Mouse (Mus musculus) forebrain, postnatal 0 days (tissue): Measurements from ENCODE around the gene Krt8. TPM values are rescaled to one million over a fixed set of nuclear protein-coding genes. Genes with fewer than 3 reads are reported as not detected.

Experiments used
- ATAC-seq: fragments of 200-750 bp; cut with Nextera tagmentation; 2 replicates; pipeline ENCODE4 v1.8.0; 2017; ENCODE audit warnings: mild to moderate bottlenecking, moderate library complexity
- DNase-seq: peaks from one replicate; pipeline ENCODE4 v3.0.0-alpha.2; 2015
- H3K27ac ChIP-seq: fragments of 300-500 bp; sonication (generic); 2 replicates; pipeline ENCODE4 v1.5.1; 2014; ENCODE audit warnings: low read depth, mild to moderate bottlenecking, antibody characterized with exemption, low read length, moderate library complexity, mixed read lengths
- H3K27me3 ChIP-seq: fragments of 300-500 bp; sonication (generic); 2 replicates; pipeline ENCODE4 v1.6.1; 2014; ENCODE audit warnings: mild to moderate bottlenecking, low read length, mixed read lengths; ENCODE audit not compliant: insufficient read depth
- H3K36me3 ChIP-seq: fragments of 300-500 bp; sonication (generic); 2 replicates; pipeline ENCODE4 v1.6.1; 2014; ENCODE audit warnings: mild to moderate bottlenecking, moderate library complexity; ENCODE audit not compliant: insufficient read depth
- H3K4me1 ChIP-seq: fragments of 300-500 bp; sonication (generic); 2 replicates; pipeline ENCODE4 v1.6.1; 2014; ENCODE audit warnings: antibody characterized with exemption; ENCODE audit not compliant: insufficient read depth
- H3K4me2 ChIP-seq: fragments of 300-500 bp; sonication (generic); 2 replicates; pipeline ENCODE4 v1.6.1; 2014; ENCODE audit warnings: low read depth, mild to moderate bottlenecking, moderate library complexity
- H3K4me3 ChIP-seq: fragments of 300-500 bp; sonication (generic); 2 replicates; pipeline ENCODE4 v1.5.1; 2014; ENCODE audit warnings: low read depth, low read length, mixed read lengths
- H3K9ac ChIP-seq: fragments of 300-500 bp; sonication (generic); 2 replicates; pipeline ENCODE4 v1.6.1; 2014; ENCODE audit warnings: mild to moderate bottlenecking
- H3K9me3 ChIP-seq: fragments of 300-500 bp; sonication (generic); 2 replicates; pipeline ENCODE4 v1.6.1; 2016; ENCODE audit warnings: low read length
- CTCF ChIP-seq: sonication (generic); IDR thresholded peaks from 2 replicates; pipeline ENCODE4 v1.5.1; 2016; ENCODE audit warnings: antibody characterized with exemption, control low read depth, low read depth
- WGBS: fragments of 180-500 bp; shearing (Covaris S2); extraction: QIAGEN DNeasy Blood & Tissue Kit; methylation state at CpG from one replicate; pipeline ENCODE4 v1.1.7; 2014; 5-methylcytosine and 5-hydroxymethylcytosine counted together
- polyA plus RNA-seq: library from polyadenylated mRNA; unstranded; fragments of >200 nt; fragmentation: Nextera tagmentation; extraction: Ambion mirVana; gene quantifications from 2 replicates; pipeline ENCODE4 v1.2.1, GENCODE M21; 2015
- total RNA-seq: library from RNA; depleted of rRNA; stranded (reverse); fragments of >200 nt; gene quantifications from 2 replicates; pipeline ENCODE4 v1.2.3, GENCODE M21; 2014; rRNA removed

The Krt8 gene
- total and polyA plus RNA-seq, 2 experiments from 2014 or later: 2.2 to 3.9 TPM

- 91% methylated on average over 7 of the region's 7 CpGs for WGBS
- no peak for ATAC-seq
- H3K4me2 ChIP-seq: no peak overlapping the region
Observed at GRCm38 (mm10) chr15:101952733-101953474, 51.4 kb downstream of the Krt8 start.

More at GRCm38 (mm10) chr15:101952733-101953474, 51.4 kb downstream of the Krt8 start:
- Histone ChIP-seq H3K27ac (no peak overlapping the region), H3K4me1 (no peaks in the 10 kb centered on the region), H3K9ac (no peak overlapping the region), H3K4me3 (no peak overlapping the region), H3K36me3 (no peaks in the 10 kb centered on the region), H3K9me3 (no peaks in the 10 kb centered on the region), H3K27me3 (no peaks in the 10 kb centered on the region)
- DNase-seq: no peak
- no peak for TF ChIP-seq CTCF

Other genes starting within 250 kb of the Krt8 start
- gene Krt72, start 218.0 kb downstream of the Krt8 start, total RNA-seq: not detected in 2 replicates
- not detected in 2 replicates for gene Krt72, start 218.0 kb downstream of the Krt8 start, polyA plus RNA-seq
- 0.24 and 0.38 TPM in 2 replicates for gene Krt73, start 202.1 kb downstream of the Krt8 start, total RNA-seq
- gene Krt73, start 202.1 kb downstream of the Krt8 start, polyA plus RNA-seq: 0.54 and 0.69 TPM in 2 replicates
- gene Krt2, start 186.3 kb downstream of the Krt8 start, total RNA-seq: 0.15 and 0.29 TPM in 2 replicates
- 0.05 and 0.11 TPM in 2 replicates for gene Krt2, start 186.3 kb downstream of the Krt8 start, polyA plus RNA-seq
- gene Krt1, start 153.7 kb downstream of the Krt8 start, total RNA-seq: 9.2 and 12.3 TPM in 2 replicates
- gene Krt1, start 153.7 kb downstream of the Krt8 start, polyA plus RNA-seq: 18.1 and 20.9 TPM in 2 replicates
- gene Krt77, start 134.8 kb downstream of the Krt8 start, total RNA-seq: 3.7 and 7.7 TPM in 2 replicates
- 1.5 and 2.1 TPM in 2 replicates for gene Krt77, start 134.8 kb downstream of the Krt8 start, polyA plus RNA-seq
- gene Krt76, start 111.6 kb downstream of the Krt8 start, total RNA-seq: not detected in 2 replicates
- not detected in 2 replicates for gene Krt76, start 111.6 kb downstream of the Krt8 start, polyA plus RNA-seq
- not detected in 2 replicates for gene Krt4, start 79.7 kb downstream of the Krt8 start, total RNA-seq
- gene Krt4, start 79.7 kb downstream of the Krt8 start, polyA plus RNA-seq: not detected in 2 replicates
- 0.14 and 0.31 TPM in 2 replicates for gene Krt79, start 64.2 kb downstream of the Krt8 start, total RNA-seq
- 0.34 and 0.44 TPM in 2 replicates for gene Krt79, start 64.2 kb downstream of the Krt8 start, polyA plus RNA-seq
- not detected in 2 replicates for gene Krt78, start 50.2 kb downstream of the Krt8 start, total RNA-seq
- gene Krt78, start 50.2 kb downstream of the Krt8 start, polyA plus RNA-seq: not detected in 2 replicates
- gene Krt18, start 23.7 kb upstream of the Krt8 start, total RNA-seq: 3.4 and 4.3 TPM in 2 replicates
- 7.0 and 9.5 TPM in 2 replicates for gene Krt18, start 23.7 kb upstream of the Krt8 start, polyA plus RNA-seq
- 187 and 194 TPM in 2 replicates for gene Eif4b, start 69.3 kb upstream of the Krt8 start, total RNA-seq
- gene Eif4b, start 69.3 kb upstream of the Krt8 start, polyA plus RNA-seq: 69.7 and 72.8 TPM in 2 replicates
- 7.0 and 8.4 TPM in 2 replicates for gene Tns2, start 95.9 kb upstream of the Krt8 start, total RNA-seq
- 2.8 and 5.0 TPM in 2 replicates for gene Tns2, start 95.9 kb upstream of the Krt8 start, polyA plus RNA-seq
- 90.6 and 110 TPM in 2 replicates for gene Spryd3, start 131.8 kb upstream of the Krt8 start, total RNA-seq
- gene Spryd3, start 131.8 kb upstream of the Krt8 start, polyA plus RNA-seq: 76.5 and 95.6 TPM in 2 replicates
- gene Igfbp6, start 139.9 kb upstream of the Krt8 start, total RNA-seq: 11.4 and 12.2 TPM in 2 replicates
- gene Igfbp6, start 139.9 kb upstream of the Krt8 start, polyA plus RNA-seq: 8.1 and 10.3 TPM in 2 replicates
- gene Soat2, start 146.0 kb upstream of the Krt8 start, total RNA-seq: 0.10 TPM in 1 of 2 replicates, not detected in the other
- gene Soat2, start 146.0 kb upstream of the Krt8 start, polyA plus RNA-seq: 0.12 TPM in 1 of 2 replicates, not detected in the other
- 67.2 and 83.2 TPM in 2 replicates for gene Zfp740, start 198.8 kb upstream of the Krt8 start, total RNA-seq
- 20.0 and 29.7 TPM in 2 replicates for gene Zfp740, start 198.8 kb upstream of the Krt8 start, polyA plus RNA-seq
- gene Csad, start 200.2 kb upstream of the Krt8 start, total RNA-seq: 46.2 and 47.8 TPM in 2 replicates
- gene Csad, start 200.2 kb upstream of the Krt8 start, polyA plus RNA-seq: 25.9 and 29.9 TPM in 2 replicates
- 0.31 and 2.4 TPM in 2 replicates for gene Itgb7, start 227.5 kb upstream of the Krt8 start, total RNA-seq
- 0.50 and 0.75 TPM in 2 replicates for gene Itgb7, start 227.5 kb upstream of the Krt8 start, polyA plus RNA-seq